9 mouse cellular contexts compared by ENCODE assay signal in genomic region chr16:17858592-17858991, GRCm38 (mm10). TPM values are rescaled to one million over a fixed set of nuclear protein-coding genes. Genes with fewer than 3 reads are reported as not detected.
DNase-seq lines count a peak whose midpoint lies in the region; ATAC-seq and TF ChIP-seq lines count a peak whose summit lies in the region.
"Had no signal": no experiment of that assay in that cellular context is flagged by ENCODE, and none has a peak within 500 bp of the region (broad histone marks: within the 10 kb centered on the region; RNA-seq: fewer than 3 reads in every experiment).

No protein-coding gene starts in this region.

- no peaks in the 10 kb centered on the region for H3K4me1 ChIP-seq in kidney, postnatal 0 days (replicated peaks; ENCODE audit: insufficient read depth, low read length)
- H3K4me1 ChIP-seq in kidney, embryonic 15.5 days = no peaks in the 10 kb centered on the region
- peaks cover 3% of the 10 kb centered on the region; the same call in 1 of the 2 replicates for H3K4me1 ChIP-seq in G1E (ENCODE audit: insufficient read depth, low read depth, low read length)
- H3K4me1 ChIP-seq: liver, embryonic 15.5 days had no signal

- peak; percentile 54; the same call in 1 of the 2 replicates for ATAC-seq in kidney, postnatal 0 days (replicated peaks; ENCODE audit: low FRiP score, low read depth)
- no peak for ATAC-seq in kidney, embryonic 15.5 days (replicated peaks; ENCODE audit: low FRiP score)
- 0 out of 2 replicates have a peak, but pooled peaks have one; percentile 40 for ATAC-seq in G1E (ENCODE audit: extremely low read depth, insufficient number of reproducible peaks, low FRiP score, poor library complexity, severe bottlenecking)

- peaks cover 49% of the 10 kb centered on the region for H3K36me3 ChIP-seq in kidney, postnatal 0 days (ENCODE audit: insufficient read depth, low read length)
- H3K36me3 ChIP-seq in kidney, embryonic 15.5 days = peaks cover 82% of the 10 kb centered on the region
- peaks cover 88% of the 10 kb centered on the region for H3K36me3 ChIP-seq in G1E (replicated peaks)

- peak; percentile 79 for TF ChIP-seq CTCF in kidney, postnatal 0 days (IDR thresholded peaks at IDR 0.05; ENCODE audit: low read depth)
- 0 out of 2 replicates have a peak, but pooled peaks have one; percentile 21 for TF ChIP-seq CTCF in G1E (IDR thresholded peaks at IDR 0.05; ENCODE audit: low read depth, low read length)

- no peaks in the 10 kb centered on the region for H3K27me3 ChIP-seq in kidney, postnatal 0 days (ENCODE audit: insufficient read depth, low read length)
- H3K27me3 ChIP-seq in kidney, embryonic 15.5 days = no peaks in the 10 kb centered on the region
- H3K27me3 ChIP-seq in G1E (ENCODE audit: insufficient read depth, low read length) = no peaks in the 10 kb centered on the region
- H3K27me3 ChIP-seq: liver, embryonic 15.5 days had no signal

- DNase-seq in kidney, postnatal 0 days (ENCODE audit: low spot score) = peak; percentile 36
- peak; percentile 50 for DNase-seq in CD4-positive, CD25-positive, alpha-beta regulatory T cell, adult 2 months (ENCODE audit: low read depth, low spot score)
- DNase-seq in G1E (ENCODE audit: low spot score) = no peak
- peak; percentile 52 for DNase-seq in induced T-regulatory cell, adult 2 months (ENCODE audit: low read depth)
- DNase-seq in left cerebral cortex, adult 8-10 months (ENCODE audit: low spot score in 2 of 2) = no peak
- no peak for DNase-seq in urinary bladder, adult 18-20 months (ENCODE audit: low spot score in 2 of 2)

- no peak overlapping the region for H3K4me3 ChIP-seq in kidney, postnatal 0 days (replicated peaks; ENCODE audit: low read depth, low read length)
- H3K4me3 ChIP-seq in kidney, embryonic 15.5 days (replicated peaks) = no peak overlapping the region
- no peak overlapping the region for H3K4me3 ChIP-seq in G1E (ENCODE audit: low read depth, low read length)
- H3K4me3 ChIP-seq: erythroblast, embryonic 14.5 days; liver, embryonic 15.5 days had no signal

- H3K9ac ChIP-seq in kidney, postnatal 0 days (ENCODE audit: low read depth, low read length) = no peak overlapping the region
- H3K9ac ChIP-seq in kidney, embryonic 15.5 days = no peak overlapping the region
- H3K9ac ChIP-seq: liver, embryonic 15.5 days had no signal

- no peak overlapping the region for H3K4me2 ChIP-seq in kidney, postnatal 0 days (ENCODE audit: low read length)
- no peak overlapping the region for H3K4me2 ChIP-seq in kidney, embryonic 15.5 days
- H3K4me2 ChIP-seq: liver, embryonic 15.5 days had no signal

- no peak overlapping the region for H3K27ac ChIP-seq in kidney, postnatal 0 days
- no peak overlapping the region for H3K27ac ChIP-seq in kidney, embryonic 15.5 days
- H3K27ac ChIP-seq: liver, embryonic 15.5 days had no signal

- H3K9me3 ChIP-seq in kidney, postnatal 0 days (replicated peaks; ENCODE audit: low read length) = no peaks in the 10 kb centered on the region
- no peaks in the 10 kb centered on the region for H3K9me3 ChIP-seq in kidney, embryonic 15.5 days (replicated peaks)
- H3K9me3 ChIP-seq in G1E (replicated peaks) = no peaks in the 10 kb centered on the region
- H3K9me3 ChIP-seq: liver, embryonic 15.5 days had no signal

RNA-seq across cellular contexts. Expression of gene Car15, which starts 20.4 kb away (rescaled TPM):
- 131 and 147 TPM in 2 replicates for polyA plus RNA-seq in kidney, postnatal 0 days (2015; fragmentation: Nextera tagmentation; extraction: Ambion mirVana)
- polyA plus RNA-seq in kidney, embryonic 15.5 days (2015; fragmentation: Nextera tagmentation; extraction: Ambion mirVana) = 20.2 and 21.6 TPM in 2 replicates
- 2.3 and 2.4 TPM in 2 replicates for total RNA-seq in G1E (2014; fragmentation: Nextera tagmentation)
- 2.3 and 3.3 TPM in 2 replicates for total RNA-seq in G1E (2017)
- 0.13 and 0.89 TPM in 2 replicates for polyA plus RNA-seq in G1E (2012)
- total RNA-seq in left cerebral cortex, adult 8-10 months (2022) = 10 to 100 TPM in 1 of 4 experiments, 1 to 10 TPM in 3; 6.5 to 13.3 (median 7.8) TPM

RNA-seq across cellular contexts. Expression of gene B830017H08Rik, which starts 25.7 kb away (rescaled TPM):
- 1.7 and 2.2 TPM in 2 replicates for polyA plus RNA-seq in kidney, postnatal 0 days (2015; fragmentation: Nextera tagmentation; extraction: Ambion mirVana)
- polyA plus RNA-seq in kidney, embryonic 15.5 days (2015; fragmentation: Nextera tagmentation; extraction: Ambion mirVana) = 0.26 and 0.27 TPM in 2 replicates
- total RNA-seq in G1E (2014; fragmentation: Nextera tagmentation) (not detected in 2 replicates), G1E (2017) (0.33 TPM in 1 of 2 replicates, not detected in the other)
- polyA plus RNA-seq in G1E (2012) = 0.17 and 0.23 TPM in 2 replicates
- total RNA-seq in left cerebral cortex, adult 8-10 months (2022) = 1 to 10 TPM; 2.7 to 5.1 (median 3.8) TPM
- polyA plus RNA-seq: erythroblast, embryonic 14.5 days; liver, embryonic 15.5 days had no signal

RNA-seq across cellular contexts. Expression of gene Gm20518, which starts 32.9 kb away (rescaled TPM):
- polyA plus RNA-seq in kidney, postnatal 0 days (2015; fragmentation: Nextera tagmentation; extraction: Ambion mirVana) = 2.8 and 3.4 TPM in 2 replicates
- 0.57 and 1.1 TPM in 2 replicates for polyA plus RNA-seq in kidney, embryonic 15.5 days (2015; fragmentation: Nextera tagmentation; extraction: Ambion mirVana)
- 0.75 and 1.0 TPM in 2 replicates for total RNA-seq in G1E (2014; fragmentation: Nextera tagmentation)
- 0.52 and 1.0 TPM in 2 replicates for total RNA-seq in G1E (2017)
- polyA plus RNA-seq in G1E (2012) = 0.09 and 0.17 TPM in 2 replicates
- total RNA-seq in left cerebral cortex, adult 8-10 months (2022) = 1 to 10 TPM; 1.1 to 1.3 (median 1.1) TPM

RNA-seq across cellular contexts. Expression of gene Tssk1, which starts 35.4 kb away (rescaled TPM):
- polyA plus RNA-seq in kidney, postnatal 0 days (2015; fragmentation: Nextera tagmentation; extraction: Ambion mirVana) = 0.05 TPM in 1 of 2 replicates, not detected in the other
- polyA plus RNA-seq in kidney, embryonic 15.5 days (2015; fragmentation: Nextera tagmentation; extraction: Ambion mirVana) = not detected in 2 replicates
- total RNA-seq in G1E (2014; fragmentation: Nextera tagmentation) (not detected in 2 replicates), G1E (2017) (0.16 TPM in 1 of 2 replicates, not detected in the other)
- polyA plus RNA-seq in G1E (2012) = not detected in 2 replicates
- not detected for total RNA-seq in left cerebral cortex, adult 8-10 months (2022)
- polyA plus RNA-seq: erythroblast, embryonic 14.5 days; liver, embryonic 15.5 days had no signal

RNA-seq across cellular contexts. Expression of gene Dgcr2, which starts 39.8 kb away (rescaled TPM):
- 57.8 and 65.4 TPM in 2 replicates for polyA plus RNA-seq in kidney, postnatal 0 days (2015; fragmentation: Nextera tagmentation; extraction: Ambion mirVana)
- 86.0 and 91.9 TPM in 2 replicates for polyA plus RNA-seq in kidney, embryonic 15.5 days (2015; fragmentation: Nextera tagmentation; extraction: Ambion mirVana)
- 20.5 and 23.2 TPM in 2 replicates for total RNA-seq in G1E (2014; fragmentation: Nextera tagmentation)
- 25.5 and 32.2 TPM in 2 replicates for total RNA-seq in G1E (2017)
- 16.5 and 27.8 TPM in 2 replicates for polyA plus RNA-seq in G1E (2012)
- 100 to 1,000 TPM in 2 of 4 experiments, 10 to 100 TPM in 2; 97.2 to 104 (median 101) TPM for total RNA-seq in left cerebral cortex, adult 8-10 months (2022)

Comparison
In these comparisons a context has a peak if more than half of its experiments do, and no peak if none do; other contexts are left out.
1. DNase-seq: peak in kidney, postnatal 0 days (single experiment), CD4-positive, CD25-positive, alpha-beta regulatory T cell, adult 2 months (single experiment) and induced T-regulatory cell, adult 2 months (single experiment); none in G1E (single experiment), left cerebral cortex, adult 8-10 months (0 of 2) and urinary bladder, adult 18-20 months (0 of 2).
2. RNA of gene Car15, which starts 20.4 kb away (polyA plus RNA-seq): 131 to 147 TPM in kidney, postnatal 0 days and 20.2 to 21.6 TPM in kidney, embryonic 15.5 days; 0.13 to 0.89 TPM in G1E; every median in the first group is over 10 times any median in the second.